Mouse (Mus musculus): Measurements from ENCODE around the gene Cnnm4. TPM values are rescaled to one million over a fixed set of nuclear protein-coding genes. Genes with fewer than 3 reads are reported as not detected.
A peak's percentile ranks its signal among the peaks of the same experiment; 100 is the strongest.

Cnnm4 gene
- polyA plus RNA-seq, 1 experiment from 2014 or later = 3.2 TPM

DNA sequence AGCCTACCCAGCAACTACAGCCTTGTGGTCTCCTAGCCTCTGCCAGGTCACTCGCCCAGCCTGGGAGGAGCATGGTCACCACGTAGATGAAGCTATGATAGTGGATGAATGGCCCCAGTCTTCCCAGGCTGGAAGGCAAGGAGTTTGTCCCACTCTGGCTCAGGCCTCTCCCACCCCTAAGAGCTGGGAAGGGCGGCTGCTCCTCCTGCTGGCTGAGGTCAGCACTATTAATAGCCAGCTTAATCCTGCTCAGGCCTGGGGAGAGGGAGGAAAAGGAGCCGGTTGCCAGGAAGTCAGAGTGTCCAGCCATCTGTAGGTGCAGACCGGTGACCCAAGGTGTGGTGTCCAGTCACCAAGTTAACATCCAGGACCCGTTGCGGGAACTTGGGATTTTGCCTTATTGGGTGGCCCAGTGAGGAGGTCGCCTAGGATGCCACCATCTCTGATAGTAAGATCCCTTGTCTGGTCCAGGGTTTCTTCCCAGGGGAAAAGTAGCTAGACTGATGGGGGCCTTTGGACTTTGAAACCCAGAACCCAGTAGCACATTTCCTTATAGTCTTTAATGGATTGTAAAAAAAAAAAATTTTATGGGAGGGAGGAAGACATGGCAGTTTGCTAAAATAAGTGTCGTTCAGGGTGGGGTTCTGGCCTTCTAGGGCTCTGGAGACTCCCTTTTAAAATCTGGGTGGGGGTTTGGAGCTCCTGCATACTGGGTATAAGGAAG lies 21.2 kb downstream of the Cnnm4 start:
- H3K4me3 ChIP-seq (replicated peaks) = no peak overlapping the region
- ATAC-seq (ENCODE audit: low read depth) (no peak), DNase-seq (no peak)
- no peak overlapping the region for H3K27ac ChIP-seq
- H3K9me3 ChIP-seq (replicated peaks) = no peaks in the 10 kb centered on the region
- no peak overlapping the region for H3K9ac ChIP-seq
- H3K4me1 ChIP-seq (replicated peaks) = no peaks in the 10 kb centered on the region; the same call in 1 of the 2 replicates
- H3K4me2 ChIP-seq = no peak overlapping the region
- WGBS (ENCODE audit: insufficient replicate concordance) = 40% methylated on average over 9 of the region's 9 CpGs
- H3K27me3 ChIP-seq = no peaks in the 10 kb centered on the region
- no peaks in the 10 kb centered on the region for H3K36me3 ChIP-seq

DNA sequence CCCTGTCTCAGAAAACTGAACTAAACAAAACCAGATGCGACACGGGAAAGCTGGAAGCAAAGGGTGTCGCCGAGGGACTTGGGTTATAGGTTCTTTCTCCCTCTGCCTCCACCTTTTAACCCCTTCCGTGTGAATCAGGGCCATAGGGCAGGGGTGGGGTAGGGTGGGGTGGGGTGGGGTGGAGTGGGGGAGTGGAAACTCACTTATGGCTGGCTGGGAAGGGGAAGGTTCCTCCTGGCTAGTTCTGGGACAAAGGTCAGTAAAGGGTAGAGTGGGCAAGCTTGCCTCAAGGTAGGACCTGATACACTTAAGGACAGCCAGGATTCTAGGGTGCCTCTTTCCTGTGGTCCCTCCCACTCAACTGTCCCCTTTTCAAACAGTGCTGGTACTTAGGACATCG lies 21.9 kb downstream of the Cnnm4 start:
- ATAC-seq (ENCODE audit: low read depth) = no peak
- DNase-seq = no peak
- no peak overlapping the region for H3K4me2 ChIP-seq
- no peak overlapping the region for H3K27ac ChIP-seq
- H3K9ac ChIP-seq = no peak overlapping the region
- no peaks in the 10 kb centered on the region for H3K9me3 ChIP-seq (replicated peaks)
- H3K4me1 ChIP-seq (replicated peaks) = no peaks in the 10 kb centered on the region; the same call in 1 of the 2 replicates
- H3K4me3 ChIP-seq (replicated peaks) = no peak overlapping the region
- H3K36me3 ChIP-seq = no peaks in the 10 kb centered on the region
- no peaks in the 10 kb centered on the region for H3K27me3 ChIP-seq
- 73% methylated on average over 6 of the region's 6 CpGs for WGBS (ENCODE audit: insufficient replicate concordance)

DNA sequence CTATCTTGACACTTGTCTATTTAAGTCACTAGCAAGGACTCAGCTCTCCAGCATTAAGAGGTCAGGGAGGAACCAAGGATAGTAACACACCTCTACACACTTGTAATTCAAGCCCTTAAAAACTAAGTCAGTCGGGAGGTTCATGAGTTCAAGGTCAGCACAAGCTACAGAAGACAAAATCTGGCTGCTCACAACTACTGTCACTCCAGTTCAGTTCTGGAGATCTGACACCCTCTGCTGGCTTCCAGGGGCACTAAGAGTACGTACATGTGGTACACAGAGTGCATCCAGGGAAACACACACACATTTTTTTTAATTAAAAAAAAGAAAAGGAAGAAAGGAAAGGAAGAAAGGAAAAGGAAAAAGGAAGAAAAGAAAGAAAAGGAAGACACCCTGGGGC lies 25.3 kb downstream of the Cnnm4 start:
- Histone ChIP-seq H3K27me3 (no peaks in the 10 kb centered on the region), H3K4me2 (no peak overlapping the region), H3K27ac (no peak overlapping the region), H3K4me1 (replicated peaks) (no peaks in the 10 kb centered on the region; the same call in 1 of the 2 replicates), H3K9me3 (replicated peaks) (no peaks in the 10 kb centered on the region), H3K36me3 (no peaks in the 10 kb centered on the region), H3K9ac (no peak overlapping the region), H3K4me3 (replicated peaks) (no peak overlapping the region)
- ATAC-seq (ENCODE audit: low read depth) = no peak
- DNase-seq = no peak
- 41% methylated on average over 2 of the region's 2 CpGs for WGBS (ENCODE audit: insufficient replicate concordance)

DNA sequence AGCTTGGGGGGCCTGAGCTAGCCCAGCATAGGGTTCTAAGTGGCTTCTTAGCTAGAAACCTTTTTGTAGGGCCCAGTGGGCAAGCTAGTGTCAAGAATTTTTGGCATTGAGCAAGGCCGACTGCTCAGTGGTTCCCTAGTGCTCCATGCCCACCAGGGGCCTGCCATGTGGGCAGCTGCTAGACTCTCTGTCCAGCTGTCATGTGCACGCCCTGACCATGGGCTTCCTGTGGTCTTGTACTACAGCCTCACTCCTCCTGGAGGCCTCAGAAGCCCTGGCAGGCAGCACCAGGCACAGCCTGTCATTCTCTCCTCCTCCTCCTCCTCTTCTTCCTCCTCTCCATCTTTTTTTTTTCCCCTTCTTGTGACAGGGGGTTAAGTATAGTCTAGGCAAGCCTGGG lies 25.9 kb downstream of the Cnnm4 start:
- no peak for DNase-seq
- WGBS (ENCODE audit: insufficient replicate concordance) = 53% methylated on average over 2 of the region's 2 CpGs

DNA sequence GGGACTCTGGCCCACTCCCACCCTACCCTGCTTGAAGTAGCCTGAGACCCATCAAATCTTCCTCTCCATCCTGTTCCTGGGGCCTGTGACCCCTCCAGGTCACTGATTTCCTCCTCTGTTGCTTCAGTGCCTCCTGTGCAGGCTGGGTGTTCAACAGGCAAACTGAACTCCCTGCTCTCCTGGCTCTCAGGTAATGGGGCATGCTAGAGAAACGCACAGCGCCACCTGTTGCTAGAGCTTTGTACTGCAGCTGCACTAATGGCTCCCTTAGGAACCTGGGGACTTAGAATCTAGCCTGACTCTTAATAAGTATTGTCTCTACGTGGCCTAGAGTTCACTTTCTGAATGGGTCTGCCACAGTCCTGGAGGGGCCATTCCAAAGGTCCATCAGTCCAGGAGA lies 29.8 kb downstream of the Cnnm4 start:
- H3K27me3 ChIP-seq = no peaks in the 10 kb centered on the region
- 4% methylated on average over 3 of the region's 3 CpGs for WGBS (ENCODE audit: insufficient replicate concordance)
- no peak overlapping the region for H3K27ac ChIP-seq
- DNase-seq (peak; percentile 52), ATAC-seq (ENCODE audit: low read depth) (peak; percentile 48; the same call in 1 of the 2 replicates)
- no peak overlapping the region for H3K4me2 ChIP-seq
- H3K9me3 ChIP-seq (replicated peaks) = no peaks in the 10 kb centered on the region
- no peaks in the 10 kb centered on the region for H3K36me3 ChIP-seq
- no peak overlapping the region for H3K4me3 ChIP-seq (replicated peaks)
- no peaks in the 10 kb centered on the region for H3K4me1 ChIP-seq (replicated peaks)
- H3K9ac ChIP-seq = no peak overlapping the region

More for the DNA sequence above, 25.9 kb downstream of the Cnnm4 start:
- H3K4me3 ChIP-seq (replicated peaks) = no peak overlapping the region
- H3K4me2 ChIP-seq = no peak overlapping the region
- H3K9ac ChIP-seq = no peak overlapping the region
- H3K36me3 ChIP-seq = no peaks in the 10 kb centered on the region
- ATAC-seq (ENCODE audit: low read depth) = no peak
- no peaks in the 10 kb centered on the region for H3K9me3 ChIP-seq (replicated peaks)
- H3K27ac ChIP-seq = no peak overlapping the region
- no peaks in the 10 kb centered on the region for H3K4me1 ChIP-seq (replicated peaks)
- no peaks in the 10 kb centered on the region for H3K27me3 ChIP-seq

DNA sequence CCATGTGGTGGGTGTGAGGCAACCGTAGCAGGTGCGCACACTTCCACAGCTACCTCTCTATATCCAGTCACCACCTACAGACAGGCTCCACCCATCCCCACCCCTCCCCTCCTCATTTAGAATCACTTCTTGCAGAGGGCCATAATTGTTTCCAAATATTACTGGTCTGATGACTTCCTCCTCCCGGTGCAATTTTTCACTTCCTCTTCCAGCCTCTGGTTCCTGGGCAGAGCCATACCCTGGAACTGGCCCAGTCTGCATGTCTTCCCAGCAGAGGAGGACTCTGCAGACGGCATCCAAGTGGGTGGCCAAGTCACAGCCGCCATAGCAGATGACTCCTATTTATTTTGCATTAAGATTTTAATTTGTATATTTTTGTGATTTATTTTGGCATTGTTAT lies 36.8 kb downstream of the Cnnm4 start:
- peaks cover 8% of the 10 kb centered on the region for H3K4me1 ChIP-seq (replicated peaks)
- H3K36me3 ChIP-seq = no peaks in the 10 kb centered on the region
- H3K9me3 ChIP-seq (replicated peaks) = no peaks in the 10 kb centered on the region
- H3K4me2 ChIP-seq = no peak overlapping the region
- no peaks in the 10 kb centered on the region for H3K27me3 ChIP-seq
- no peak for ATAC-seq (ENCODE audit: low read depth)
- no peak overlapping the region for H3K27ac ChIP-seq
- no peak overlapping the region for H3K4me3 ChIP-seq (replicated peaks)
- WGBS (ENCODE audit: insufficient replicate concordance) = 55% methylated on average over 5 of the region's 5 CpGs
- no peak for DNase-seq
- no peak overlapping the region for H3K9ac ChIP-seq

DNA sequence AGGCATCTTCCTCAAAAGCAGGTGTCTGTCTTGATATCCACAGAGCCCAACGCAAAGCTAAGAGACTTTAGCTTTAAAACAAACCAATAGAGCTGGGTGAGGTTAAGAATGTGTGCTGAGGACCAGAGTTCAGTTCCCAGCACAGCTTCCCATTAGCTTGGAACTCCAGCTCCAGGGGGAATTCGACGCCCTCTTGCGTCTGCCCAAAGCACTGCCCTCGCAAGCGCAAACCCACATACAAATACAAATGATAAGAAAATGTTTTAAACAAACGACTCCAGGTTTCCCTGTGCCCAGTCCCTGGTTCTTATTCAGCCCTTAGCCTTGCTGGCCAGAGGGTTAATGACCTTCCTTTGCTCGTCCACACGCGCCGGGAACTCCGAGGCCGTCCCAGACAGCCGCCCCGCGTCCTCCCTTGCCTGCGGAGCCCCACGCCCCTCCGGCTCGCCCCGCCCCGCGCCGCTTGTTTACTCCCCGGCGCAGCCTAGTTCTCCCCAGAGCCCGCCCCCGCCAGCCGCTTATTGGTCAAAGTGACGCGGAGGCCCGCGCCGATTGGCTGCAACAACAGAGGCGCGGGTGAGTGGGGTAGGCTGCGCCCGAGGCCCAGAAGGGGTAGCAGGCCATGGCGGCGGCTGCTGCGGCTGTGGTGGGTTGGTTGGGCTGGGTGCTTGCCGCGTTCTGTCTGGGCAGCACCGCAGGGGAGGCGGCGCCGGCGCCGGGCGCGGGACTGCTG lies 40.0 kb downstream of the Cnnm4 start, which contains the start of gene Cnnm3:
Gene Cnnm3 (plus strand): TSS at position 579 of the 733 bp plus-strand sequence.
- ATAC-seq (ENCODE audit: low read depth) (peak; percentile 98), DNase-seq (peak; percentile 96)
- Histone ChIP-seq H3K9ac (peak within 1 kb of the TSS; percentile 89), H3K36me3 (peaks cover 12% of the 10 kb centered on the region), H3K27ac (peak within 1 kb of the TSS; percentile 94), H3K4me3 (replicated peaks) (peak within 1 kb of the TSS; percentile 96), H3K9me3 (replicated peaks) (no peaks in the 10 kb centered on the region), H3K4me1 (replicated peaks) (peaks cover 30% of the 10 kb centered on the region), H3K27me3 (no peaks in the 10 kb centered on the region), H3K4me2 (peak within 1 kb of the TSS; percentile 96)
- WGBS (ENCODE audit: insufficient replicate concordance) = 2% methylated on average over 51 of the region's 51 CpGs

DNA sequence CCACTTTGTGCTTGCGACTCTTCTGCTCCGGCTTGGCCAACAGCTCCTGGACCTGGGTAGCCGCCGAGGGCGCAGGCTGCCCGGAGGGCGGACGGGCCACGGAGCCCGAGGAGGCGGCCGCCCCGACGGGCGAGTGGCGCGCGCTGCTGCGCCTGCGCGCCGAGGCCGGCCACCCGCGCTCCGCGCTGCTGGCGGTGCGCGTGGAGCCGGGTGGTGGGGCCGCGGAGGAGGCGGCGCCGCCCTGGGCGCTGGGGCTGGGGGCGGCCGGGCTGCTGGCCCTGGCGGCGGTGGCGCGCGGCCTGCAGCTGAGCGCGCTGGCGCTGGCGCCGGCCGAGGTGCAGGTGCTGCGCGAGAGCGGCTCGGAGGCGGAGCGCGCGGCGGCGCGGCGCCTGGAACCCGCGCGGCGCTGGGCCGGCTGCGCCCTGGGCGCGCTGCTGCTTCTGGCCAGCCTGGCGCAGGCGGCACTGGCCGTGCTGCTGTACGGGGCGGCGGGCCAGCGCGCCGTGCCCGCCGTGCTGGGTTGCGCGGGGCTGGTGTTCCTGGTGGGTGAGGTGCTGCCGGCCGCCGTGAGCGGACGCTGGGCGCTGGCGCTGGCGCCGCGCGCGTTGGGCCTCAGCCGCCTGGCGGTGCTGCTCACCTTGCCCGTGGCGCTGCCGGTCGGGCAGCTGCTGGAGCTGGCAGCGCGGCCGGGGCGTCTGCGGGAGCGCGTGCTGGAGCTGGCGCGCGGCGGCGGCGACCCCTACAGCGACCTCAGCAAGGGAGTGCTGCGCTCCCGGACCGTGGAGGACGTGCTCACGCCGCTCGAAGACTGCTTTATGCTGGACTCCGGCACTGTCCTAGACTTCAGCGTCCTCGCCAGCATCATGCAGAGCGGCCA lies 40.9 kb downstream of the Cnnm4 start:
- peak; percentile 28 for DNase-seq
- Histone ChIP-seq H3K4me2 (peak overlapping the region; percentile 96), H3K9me3 (replicated peaks) (no peaks in the 10 kb centered on the region), H3K27me3 (no peaks in the 10 kb centered on the region), H3K4me3 (replicated peaks) (peak overlapping the region; percentile 96), H3K36me3 (peaks cover 18% of the 10 kb centered on the region), H3K4me1 (replicated peaks) (peaks cover 30% of the 10 kb centered on the region), H3K27ac (peak overlapping the region; percentile 94), H3K9ac (peak overlapping the region; percentile 89)
- WGBS (ENCODE audit: insufficient replicate concordance) = under 1% methylated on average over 105 of the region's 126 CpGs
- peak; percentile 52 for ATAC-seq (ENCODE audit: low read depth)

DNA sequence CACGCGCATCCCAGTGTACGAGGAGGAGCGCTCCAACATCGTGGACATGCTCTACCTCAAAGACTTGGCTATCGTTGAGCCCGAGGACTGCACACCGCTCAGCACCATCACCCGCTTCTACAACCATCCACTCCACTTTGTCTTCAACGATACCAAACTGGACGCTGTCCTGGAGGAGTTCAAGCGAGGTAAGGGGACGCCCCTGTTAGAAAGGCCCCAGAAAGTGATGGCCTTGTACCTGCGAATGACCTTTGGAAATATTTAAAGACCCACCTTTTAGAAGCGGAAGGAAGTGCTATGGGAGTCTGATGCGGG lies 41.5 kb downstream of the Cnnm4 start:
- Histone ChIP-seq H3K27me3 (no peaks in the 10 kb centered on the region), H3K27ac (no peak overlapping the region), H3K4me1 (replicated peaks) (peaks cover 30% of the 10 kb centered on the region), H3K9me3 (replicated peaks) (no peaks in the 10 kb centered on the region), H3K4me3 (replicated peaks) (peak overlapping the region; percentile 96), H3K36me3 (peaks cover 18% of the 10 kb centered on the region), H3K4me2 (peak overlapping the region; percentile 96), H3K9ac (peak overlapping the region; percentile 89)
- ATAC-seq (ENCODE audit: low read depth) = no peak
- DNase-seq = no peak
- WGBS (ENCODE audit: insufficient replicate concordance) = 5% methylated on average over 16 of the region's 16 CpGs

DNA sequence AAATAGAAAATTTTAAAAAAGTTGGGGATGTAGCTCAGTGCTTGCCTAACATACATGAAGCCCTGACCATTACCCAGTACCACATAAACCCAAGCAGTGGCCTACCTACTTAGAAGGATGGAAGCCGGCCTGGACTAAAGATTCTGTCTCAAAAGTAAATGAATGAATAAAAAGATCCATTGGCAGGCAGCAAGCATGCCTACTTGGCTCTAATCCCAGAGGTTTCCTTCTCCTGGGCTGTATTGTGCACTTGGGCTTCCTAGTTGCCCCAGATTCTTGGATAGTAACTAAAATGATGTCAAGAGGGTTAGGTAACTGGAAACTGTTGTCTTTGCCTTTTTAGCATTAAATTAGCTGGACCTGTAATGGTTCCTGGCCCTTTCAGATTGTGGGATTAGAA lies 41.9 kb downstream of the Cnnm4 start:
- Histone ChIP-seq H3K27me3 (no peaks in the 10 kb centered on the region), H3K4me1 (replicated peaks) (peaks cover 30% of the 10 kb centered on the region), H3K36me3 (peaks cover 18% of the 10 kb centered on the region), H3K4me2 (peak overlapping the region; percentile 96), H3K4me3 (replicated peaks) (peak overlapping the region; percentile 96), H3K27ac (no peak overlapping the region), H3K9me3 (replicated peaks) (no peaks in the 10 kb centered on the region), H3K9ac (peak overlapping the region; percentile 89)
- ATAC-seq (ENCODE audit: low read depth) = no peak
- DNase-seq = no peak
- WGBS (ENCODE audit: insufficient replicate concordance) = 5% methylated on average over 1 of the region's 1 CpGs

DNA sequence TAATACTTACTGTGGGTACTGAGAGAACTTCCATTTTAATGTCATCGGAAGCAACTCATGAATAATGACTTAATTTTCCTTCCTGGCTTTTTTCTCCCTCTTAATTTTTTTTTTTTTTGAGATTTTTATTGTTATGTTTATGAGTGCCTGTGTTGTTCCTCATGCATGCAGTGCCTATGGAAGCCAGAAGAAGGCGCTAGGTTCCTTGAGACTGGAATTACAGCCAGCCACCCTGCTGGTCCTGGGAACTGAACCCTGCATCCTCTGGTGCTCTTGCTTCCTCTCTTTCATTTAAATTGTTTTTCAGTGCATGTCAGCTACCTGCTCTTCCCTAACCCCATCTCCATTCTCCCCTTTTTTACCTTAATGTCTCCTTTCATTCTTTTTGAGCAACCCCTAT lies 42.3 kb downstream of the Cnnm4 start:
- Histone ChIP-seq H3K4me2 (peak overlapping the region; percentile 96), H3K27ac (no peak overlapping the region), H3K9me3 (replicated peaks) (no peaks in the 10 kb centered on the region), H3K4me1 (replicated peaks) (peaks cover 30% of the 10 kb centered on the region), H3K4me3 (replicated peaks) (peak overlapping the region; percentile 96), H3K27me3 (no peaks in the 10 kb centered on the region), H3K9ac (peak overlapping the region; percentile 89), H3K36me3 (peaks cover 22% of the 10 kb centered on the region)
- WGBS (ENCODE audit: insufficient replicate concordance) = 54% methylated on average over 2 of the region's 2 CpGs
- no peak for ATAC-seq (ENCODE audit: low read depth)
- no peak for DNase-seq
